Mouse (Mus musculus) limb, embryonic 14.5 days (tissue): ENCODE measurements around the gene Mfap1a. TPM values are rescaled to one million over a fixed set of nuclear protein-coding genes. Genes with fewer than 3 reads are reported as not detected.
"Not testable (repeated sequence)": the region's sequence is repeated elsewhere in the genome, so short reads cannot be mapped to it uniquely, and the experiment has no call there.

Source experiments
- ATAC-seq: fragments of 200-750 bp; cut with Nextera tagmentation; 2 replicates; pipeline ENCODE4 v1.8.0; 2017; ENCODE audit warnings: low read depth, moderate number of reproducible peaks, moderate TSS enrichment; ENCODE audit not compliant: low FRiP score
- DNase-seq: peaks from one replicate; pipeline ENCODE4 v3.0.0-alpha.2; 2015; ENCODE audit warnings: low spot score
- H3K27ac ChIP-seq: fragments of 300-500 bp; sonication (generic); replicated peaks from 2 replicates; pipeline ENCODE4 v1.5.1; 2014; ENCODE audit warnings: low read depth, mild to moderate bottlenecking, low read length, moderate library complexity, mixed read lengths
- H3K27me3 ChIP-seq: fragments of 300-500 bp; sonication (generic); 2 replicates; pipeline ENCODE4 v1.6.1; 2014; ENCODE audit warnings: low read length, mixed read lengths; ENCODE audit not compliant: control insufficient read depth, insufficient read depth
- H3K36me3 ChIP-seq: fragments of 300-500 bp; sonication (generic); 2 replicates; pipeline ENCODE4 v1.6.1; 2014; ENCODE audit warnings: mild to moderate bottlenecking, low read length, moderate library complexity, mixed read lengths; ENCODE audit not compliant: control insufficient read depth, insufficient read depth
- H3K4me1 ChIP-seq: fragments of 300-500 bp; sonication (generic); 2 replicates; pipeline ENCODE4 v1.6.1; 2014; ENCODE audit warnings: antibody characterized with exemption, low read length, mixed read lengths; ENCODE audit not compliant: control insufficient read depth, insufficient read depth
- H3K4me2 ChIP-seq: fragments of 300-500 bp; sonication (generic); replicated peaks from 2 replicates; pipeline ENCODE4 v1.6.1; 2014; ENCODE audit warnings: low read depth, mild to moderate bottlenecking, low read length, moderate library complexity; ENCODE audit not compliant: severe bottlenecking
- H3K4me3 ChIP-seq: fragments of 300-500 bp; sonication (generic); replicated peaks from 2 replicates; pipeline ENCODE4 v1.5.1; 2014; ENCODE audit warnings: low read length
- H3K9ac ChIP-seq: fragments of 300-500 bp; sonication (generic); 2 replicates; pipeline ENCODE4 v1.6.1; 2014; ENCODE audit warnings: mild to moderate bottlenecking, low read depth, low read length, moderate library complexity; ENCODE audit not compliant: severe bottlenecking
- H3K9me3 ChIP-seq: fragments of 300-500 bp; sonication (generic); 2 replicates; pipeline ENCODE4 v1.6.1; 2016; ENCODE audit warnings: low read length; ENCODE audit not compliant: control insufficient read depth
- POLR2A ChIP-seq: fragments of 200-500 bp; IDR thresholded peaks from 2 replicates; pipeline ENCODE4 v1.8.0; 2012; ENCODE audit warnings: inconsistent platforms, mild to moderate bottlenecking, moderate library complexity, borderline replicate concordance; ENCODE audit not compliant: insufficient read depth, insufficient read length; ENCODE audit errors: extremely low read depth
- WGBS: fragments of 180-500 bp; shearing (Covaris S2); extraction: QIAGEN DNeasy Blood & Tissue Kit; methylation state at CpG from one replicate; pipeline ENCODE4 v1.1.7; 2014; 5-methylcytosine and 5-hydroxymethylcytosine counted together
- polyA plus RNA-seq, 2 experiments: library from polyadenylated mRNA; depleted of rRNA in 1 of 2; stranded (reverse) in 1 of 2; unstranded in 1 of 2; fragments of >200 nt; fragmentation: Nextera tagmentation in 1 of 2; extraction: Ambion mirVana in 1 of 2; gene quantifications; 2 replicates each; pipeline versions ENCODE4 v1.2.1 to v1.2.3; 2012 to 2014

Gene Mfap1a
- polyA plus RNA-seq, 2 experiments: 14.6 to 23.8 TPM

- H3K36me3 ChIP-seq: peaks cover 41% of the 10 kb centered on the region
- H3K27ac ChIP-seq: no peak overlapping the region
- no peak overlapping the region for H3K4me3 ChIP-seq
- H3K4me1 ChIP-seq: no peaks in the 10 kb centered on the region
- H3K4me2 ChIP-seq: no peak overlapping the region
- no peaks in the 10 kb centered on the region for H3K27me3 ChIP-seq
- DNase-seq (no peak), ATAC-seq (no peak)
- no peak overlapping the region for H3K9ac ChIP-seq
- TF ChIP-seq POLR2A: no peak
- no peaks in the 10 kb centered on the region for H3K9me3 ChIP-seq
- WGBS: 89% methylated on average over 2 of the region's 2 CpGs
These were observed 15.5 kb upstream of the Mfap1a start for GRCm38 (mm10) chr2:121522006-121522405.

GRCm38 (mm10) chr2:121518711-121519110, 12.2 kb upstream of the Mfap1a start:
- H3K4me1 ChIP-seq, ATAC-seq, H3K4me3 ChIP-seq, DNase-seq, H3K4me2 ChIP-seq, H3K27ac ChIP-seq, H3K27me3 ChIP-seq, H3K9me3 ChIP-seq, H3K9ac ChIP-seq: not testable (repeated sequence)
- peaks cover 25% of the 10 kb centered on the region for H3K36me3 ChIP-seq
- 89% methylated on average over 4 of the region's 4 CpGs for WGBS

- 92% methylated on average over 5 of the region's 5 CpGs for WGBS
These were observed 11.6 kb upstream of the Mfap1a start for GRCm38 (mm10) chr2:121518106-121518505.

GRCm38 (mm10) chr2:121514211-121514610, 7.7 kb upstream of the Mfap1a start:
- 95% methylated on average over 4 of the region's 4 CpGs for WGBS
- Histone ChIP-seq H3K27ac (no peak overlapping the region), H3K4me2 (no peak overlapping the region), H3K4me1 (0 out of 2 replicates have a peak, but pooled peaks cover 5% of the 10 kb centered on the region), H3K9me3 (no peaks in the 10 kb centered on the region), H3K36me3 (peaks cover 29% of the 10 kb centered on the region), H3K4me3 (no peak overlapping the region), H3K9ac (no peak overlapping the region), H3K27me3 (no peaks in the 10 kb centered on the region)
- no peak for ATAC-seq
- no peak for TF ChIP-seq POLR2A
- DNase-seq: no peak

More at GRCm38 (mm10) chr2:121518106-121518505, 11.6 kb upstream of the Mfap1a start:
- Histone ChIP-seq H3K4me3 (no peak overlapping the region), H3K4me2 (no peak overlapping the region), H3K4me1 (no peaks in the 10 kb centered on the region), H3K27me3 (no peaks in the 10 kb centered on the region), H3K27ac (no peak overlapping the region), H3K36me3 (peaks cover 21% of the 10 kb centered on the region), H3K9ac (no peak overlapping the region), H3K9me3 (no peaks in the 10 kb centered on the region)
- DNase-seq: no peak
- TF ChIP-seq POLR2A: no peak
- ATAC-seq: no peak

- peaks cover 23% of the 10 kb centered on the region for H3K36me3 ChIP-seq
- not testable (repeated sequence) for DNase-seq, H3K9me3 ChIP-seq, H3K27ac ChIP-seq, H3K9ac ChIP-seq, ATAC-seq, H3K4me1 ChIP-seq, H3K27me3 ChIP-seq, H3K4me2 ChIP-seq, H3K4me3 ChIP-seq
- 92% methylated on average over 4 of the region's 5 CpGs for WGBS
These were observed 6.7 kb upstream of the Mfap1a start for GRCm38 (mm10) chr2:121512991-121513765.
